ENCODE assay signal across 9 mouse cellular contexts in genomic region chr11:100897294-100898231, GRCm38 (mm10). TPM values are rescaled to one million over a fixed set of nuclear protein-coding genes. Genes with fewer than 3 reads are reported as not detected.
DNase-seq lines count a peak whose midpoint lies in the region; ATAC-seq and TF ChIP-seq lines count a peak whose summit lies in the region.
"Had no signal": no experiment of that assay in that cellular context is flagged by ENCODE, and none has a peak within 500 bp of the region (broad histone marks: within the 10 kb centered on the region; RNA-seq: fewer than 3 reads in every experiment).

No protein-coding gene starts in this region.

- H3K27me3 ChIP-seq in kidney, embryonic 15.5 days, result no peaks in the 10 kb centered on the region
- no peaks in the 10 kb centered on the region for H3K27me3 ChIP-seq in cerebellum, adult 2 months (ENCODE audit: control insufficient read depth, insufficient read depth, low read length)
- H3K27me3 ChIP-seq in heart, adult 2 months (ENCODE audit: control insufficient read depth, insufficient read depth, low read length), result no peaks in the 10 kb centered on the region
- H3K27me3 ChIP-seq: liver, embryonic 15.5 days had no signal

- H3K9me3 ChIP-seq in kidney, embryonic 15.5 days (replicated peaks), result no peaks in the 10 kb centered on the region
- H3K9me3 ChIP-seq: liver, embryonic 15.5 days had no signal

- no peak for TF ChIP-seq EP300 in heart, adult 2 months (IDR thresholded peaks at IDR 0.05; ENCODE audit: insufficient read depth, low read depth, low read length)

- no peak for TF ChIP-seq POLR2A in cerebellum, adult 2 months (IDR thresholded peaks at IDR 0.05; ENCODE audit: borderline replicate concordance, insufficient read depth, low read length)
- no peak for TF ChIP-seq POLR2A in heart, adult 2 months (IDR thresholded peaks at IDR 0.05; ENCODE audit: insufficient read depth, low read depth, low read length)

- ATAC-seq in kidney, embryonic 15.5 days (replicated peaks; ENCODE audit: low FRiP score), result no peak

- no peaks in the 10 kb centered on the region for H3K79me2 ChIP-seq in heart, adult 2 months (replicated peaks; ENCODE audit: control insufficient read depth, insufficient read depth, low read length)

- peaks cover 65% of the 10 kb centered on the region for H3K36me3 ChIP-seq in kidney, embryonic 15.5 days
- H3K36me3 ChIP-seq in heart, adult 2 months (ENCODE audit: control insufficient read depth, insufficient read depth, low read length), result peaks cover 8% of the 10 kb centered on the region

- DNase-seq in kidney, postnatal 36 days, result peak; percentile 15 to 28
- peak; percentile 63 to 81 for DNase-seq in cerebellum, adult 2 months
- DNase-seq in layer of hippocampus, adult 8-10 months (ENCODE audit: low spot score in 2 of 2), result peak; percentile 54 to 67
- peak; percentile 41 for DNase-seq in right cerebral cortex, postnatal 4 days
- DNase-seq in heart, adult 2 months, result no peak
- DNase-seq in spleen, adult 18-20 months, result no peak
- DNase-seq in adipocyte (ENCODE audit: low spot score), result no peak

- H3K4me2 ChIP-seq in kidney, embryonic 15.5 days, result no peak overlapping the region
- H3K4me2 ChIP-seq: liver, embryonic 15.5 days had no signal

- no peak overlapping the region for H3K4me3 ChIP-seq in kidney, embryonic 15.5 days (replicated peaks)
- H3K4me3 ChIP-seq in cerebellum, adult 2 months (replicated peaks; ENCODE audit: insufficient read depth, low read depth, low read length), result no peak overlapping the region
- H3K4me3 ChIP-seq in heart, adult 2 months, result no peak overlapping the region
- H3K4me3 ChIP-seq: liver, embryonic 15.5 days had no signal

- no peak overlapping the region for H3K27ac ChIP-seq in kidney, embryonic 15.5 days
- H3K27ac ChIP-seq in cerebellum, adult 2 months (ENCODE audit: insufficient read depth, low read length), result no peak overlapping the region
- H3K27ac ChIP-seq in heart, adult 2 months, result no peak overlapping the region
- H3K27ac ChIP-seq: liver, embryonic 15.5 days had no signal

- intact Hi-C loops in heart, adult 2 months (cut with DNase I), result no loop called here

- no peak for TF ChIP-seq CTCF in cerebellum, adult 2 months (IDR thresholded peaks at IDR 0.05; ENCODE audit: borderline replicate concordance, insufficient read depth, low read depth, low read length)
- no peak for TF ChIP-seq CTCF in heart, adult 2 months (IDR thresholded peaks at IDR 0.05)

- H3K4me1 ChIP-seq in kidney, embryonic 15.5 days, result peaks cover 4% of the 10 kb centered on the region; the same call in 1 of the 2 replicates
- H3K4me1 ChIP-seq in cerebellum, adult 2 months (ENCODE audit: control insufficient read depth, insufficient read depth, low read length), result peaks cover 3% of the 10 kb centered on the region
- peaks cover 5% of the 10 kb centered on the region for H3K4me1 ChIP-seq in heart, adult 2 months (ENCODE audit: control insufficient read depth, insufficient read depth, low read length)

- no peak overlapping the region for H3K9ac ChIP-seq in kidney, embryonic 15.5 days
- no peak overlapping the region for H3K9ac ChIP-seq in heart, adult 2 months (ENCODE audit: low read depth, low read length)
- H3K9ac ChIP-seq: liver, embryonic 15.5 days had no signal

- WGBS in kidney, embryonic 15.5 days, result 81% methylated on average over 7 of the region's 7 CpGs
- 41% methylated on average over 7 of the region's 7 CpGs for WGBS in cerebellum, adult 2 months
- WGBS in heart, adult 2 months, result 70% methylated on average over 7 of the region's 7 CpGs

RNA-seq across cellular contexts. Expression of gene Stat5a, which starts 38.4 kb away (rescaled TPM):
- polyA plus RNA-seq in kidney, embryonic 15.5 days (2015; fragmentation: Nextera tagmentation; extraction: Ambion mirVana), result 3.1 and 3.7 TPM in 2 replicates
- polyA plus RNA-seq in cerebellum, adult 2 months (2012; rRNA removed), result 3.0 and 4.0 TPM in 2 replicates
- 1 to 10 TPM; 2.5 to 3.8 (median 2.8) TPM for total RNA-seq in layer of hippocampus, adult 8-10 months (2022)
- total RNA-seq in heart, adult 2 months (2021), result 10 to 100 TPM; 20.3 to 22.3 TPM
- polyA plus RNA-seq in heart, adult 2 months (2012; rRNA removed), result 24.3 and 26.6 TPM in 2 replicates

RNA-seq across cellular contexts. Expression of gene Stat3, which starts 41.8 kb away (rescaled TPM):
- polyA plus RNA-seq in kidney, embryonic 15.5 days (2015; fragmentation: Nextera tagmentation; extraction: Ambion mirVana), result 44.8 and 45.1 TPM in 2 replicates
- 45.0 and 47.5 TPM in 2 replicates for polyA plus RNA-seq in cerebellum, adult 2 months (2012; rRNA removed)
- total RNA-seq in layer of hippocampus, adult 8-10 months (2022), result 10 to 100 TPM; 42.9 to 75.3 (median 52.9) TPM
- total RNA-seq in heart, adult 2 months (2021), result 10 to 100 TPM; 93.0 to 94.7 TPM
- polyA plus RNA-seq in heart, adult 2 months (2012; rRNA removed), result 85.8 and 134 TPM in 2 replicates

RNA-seq across cellular contexts. Expression of gene Stat5b, which starts 47.0 kb away (rescaled TPM):
- 19.6 and 19.9 TPM in 2 replicates for polyA plus RNA-seq in kidney, embryonic 15.5 days (2015; fragmentation: Nextera tagmentation; extraction: Ambion mirVana)
- polyA plus RNA-seq in cerebellum, adult 2 months (2012; rRNA removed), result 33.6 and 37.5 TPM in 2 replicates
- 10 to 100 TPM; 13.3 to 18.4 (median 15.6) TPM for total RNA-seq in layer of hippocampus, adult 8-10 months (2022)
- total RNA-seq in heart, adult 2 months (2021), result 10 to 100 TPM; 58.6 to 65.2 TPM
- polyA plus RNA-seq in heart, adult 2 months (2012; rRNA removed), result 35.4 and 50.7 TPM in 2 replicates

Comparison
In these comparisons a context has a peak if more than half of its experiments do, and no peak if none do; other contexts are left out.
1. DNase-seq: peak in kidney, postnatal 36 days (2 of 2), cerebellum, adult 2 months (2 of 2), layer of hippocampus, adult 8-10 months (2 of 2) and right cerebral cortex, postnatal 4 days (single experiment); none in heart, adult 2 months (0 of 2), spleen, adult 18-20 months (0 of 2) and adipocyte (single experiment).